Comparison of ENCODE assay signal across 7 mouse cellular contexts in the genomic region with DNA sequence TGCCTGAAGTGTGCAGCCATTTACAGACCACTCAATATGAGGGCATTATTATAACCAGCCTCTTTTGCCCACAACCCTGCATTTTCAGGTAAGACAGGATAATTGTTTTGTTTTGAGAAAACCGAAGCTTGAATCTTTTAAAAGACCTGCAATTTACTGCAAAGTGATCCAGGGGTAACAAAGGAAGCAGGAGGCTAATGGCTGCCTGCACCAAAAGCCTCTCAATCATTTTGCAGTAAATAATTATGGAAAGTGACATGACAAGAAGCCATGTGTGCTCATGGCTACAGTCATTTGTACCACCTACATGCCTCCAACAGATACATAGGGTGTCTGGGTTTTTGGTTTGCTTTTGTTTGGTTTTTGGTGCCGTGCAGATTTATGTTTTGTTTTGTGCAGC. TPM values are rescaled to one million over a fixed set of nuclear protein-coding genes. Genes with fewer than 3 reads are reported as not detected.
DNase-seq lines count a peak whose midpoint lies in the region; ATAC-seq lines count a peak whose summit lies in the region.

No protein-coding gene starts in this region.

- no peak for ATAC-seq in lung, embryonic 16.5 days (ENCODE audit: low read depth)
- ATAC-seq in forebrain, embryonic 14.5 days, result no peak
- no peak for ATAC-seq in limb, embryonic 15.5 days (ENCODE audit: insufficient number of reproducible peaks, low FRiP score, low TSS enrichment, low read depth)
- no peak for ATAC-seq in stomach, embryonic 16.5 days (ENCODE audit: insufficient read depth, low FRiP score)

- peak overlapping the region; percentile 39 for H3K4me3 ChIP-seq in lung, embryonic 16.5 days (ENCODE audit: low read length)
- H3K4me3 ChIP-seq in forebrain, embryonic 14.5 days (ENCODE audit: low read depth, low read length), result peak overlapping the region; percentile 96
- H3K4me3 ChIP-seq in limb, embryonic 15.5 days, result peak overlapping the region; percentile 93
- peak overlapping the region; percentile 38 for H3K4me3 ChIP-seq in stomach, embryonic 16.5 days (replicated peaks; ENCODE audit: low read length)

- H3K36me3 ChIP-seq in lung, embryonic 16.5 days (ENCODE audit: control insufficient read depth, insufficient read depth, low read length), result peaks cover 5% of the 10 kb centered on the region
- H3K36me3 ChIP-seq in forebrain, embryonic 14.5 days (ENCODE audit: control insufficient read depth, insufficient read depth, low read length), result peaks cover 18% of the 10 kb centered on the region; the same call in 1 of the 2 replicates
- peaks cover 25% of the 10 kb centered on the region for H3K36me3 ChIP-seq in limb, embryonic 15.5 days
- 0 out of 2 replicates have a peak, but pooled peaks cover 3% of the 10 kb centered on the region for H3K36me3 ChIP-seq in stomach, embryonic 16.5 days (ENCODE audit: control insufficient read depth, insufficient read depth, low read length)

- H3K4me1 ChIP-seq in lung, embryonic 16.5 days (replicated peaks; ENCODE audit: control insufficient read depth, insufficient read depth, low read length), result peaks cover 37% of the 10 kb centered on the region
- peaks cover 42% of the 10 kb centered on the region for H3K4me1 ChIP-seq in forebrain, embryonic 14.5 days (ENCODE audit: control insufficient read depth, insufficient read depth, low read length)
- H3K4me1 ChIP-seq in limb, embryonic 15.5 days, result peaks cover 40% of the 10 kb centered on the region
- H3K4me1 ChIP-seq in stomach, embryonic 16.5 days (ENCODE audit: control insufficient read depth, insufficient read depth, low read length), result peaks cover 33% of the 10 kb centered on the region

- no peaks in the 10 kb centered on the region for H3K27me3 ChIP-seq in lung, embryonic 16.5 days (ENCODE audit: control insufficient read depth, insufficient read depth, low read depth, low read length)
- no peaks in the 10 kb centered on the region for H3K27me3 ChIP-seq in forebrain, embryonic 14.5 days (replicated peaks; ENCODE audit: control insufficient read depth, insufficient read depth, low read length)
- no peaks in the 10 kb centered on the region for H3K27me3 ChIP-seq in limb, embryonic 15.5 days
- H3K27me3 ChIP-seq in stomach, embryonic 16.5 days (ENCODE audit: control insufficient read depth, insufficient read depth, low read length), result no peaks in the 10 kb centered on the region

- H3K4me2 ChIP-seq in lung, embryonic 16.5 days (ENCODE audit: low read depth, low read length), result peak overlapping the region; percentile 78
- H3K4me2 ChIP-seq in forebrain, embryonic 14.5 days (ENCODE audit: low read length), result peak overlapping the region; percentile 98
- peak overlapping the region; percentile 66 for H3K4me2 ChIP-seq in limb, embryonic 15.5 days
- peak overlapping the region; percentile 61 for H3K4me2 ChIP-seq in stomach, embryonic 16.5 days (ENCODE audit: low read depth, low read length)

- H3K9ac ChIP-seq in lung, embryonic 16.5 days (ENCODE audit: low read length), result peak overlapping the region; percentile 55
- H3K9ac ChIP-seq in forebrain, embryonic 14.5 days (ENCODE audit: low read length), result peak overlapping the region; percentile 50
- no peak overlapping the region for H3K9ac ChIP-seq in limb, embryonic 15.5 days
- peak overlapping the region; percentile 43 for H3K9ac ChIP-seq in stomach, embryonic 16.5 days (ENCODE audit: low read length)

- WGBS in lung, embryonic 16.5 days, result 43% methylated on average over 2 of the region's 2 CpGs
- WGBS in forebrain, embryonic 14.5 days, result 43% methylated on average over 2 of the region's 2 CpGs
- 64% methylated on average over 2 of the region's 2 CpGs for WGBS in limb, embryonic 15.5 days
- WGBS in stomach, embryonic 16.5 days, result 48% methylated on average over 2 of the region's 2 CpGs

- DNase-seq in lung, adult 18-20 months, result no peak
- peak; percentile 25 for DNase-seq in forebrain, embryonic 14.5 days (ENCODE audit: low spot score)
- DNase-seq in spleen, postnatal 36 days (ENCODE audit: low spot score in 2 of 2), result no peak
- DNase-seq in ovary, postnatal 36 days (ENCODE audit: low spot score), result no peak

- H3K9me3 ChIP-seq in lung, embryonic 16.5 days (ENCODE audit: control insufficient read depth, low read length), result no peaks in the 10 kb centered on the region
- no peaks in the 10 kb centered on the region for H3K9me3 ChIP-seq in forebrain, embryonic 14.5 days (replicated peaks; ENCODE audit: control insufficient read depth, low read length)
- H3K9me3 ChIP-seq in limb, embryonic 15.5 days, result no peaks in the 10 kb centered on the region
- no peaks in the 10 kb centered on the region for H3K9me3 ChIP-seq in stomach, embryonic 16.5 days (replicated peaks; ENCODE audit: control insufficient read depth, low read length)

- H3K27ac ChIP-seq in lung, embryonic 16.5 days (ENCODE audit: low read length), result peak overlapping the region; percentile 49; the same call in 1 of the 2 replicates
- peak overlapping the region; percentile 34; the same call in 1 of the 2 replicates for H3K27ac ChIP-seq in forebrain, embryonic 14.5 days (ENCODE audit: low read depth, low read length)
- no peak overlapping the region for H3K27ac ChIP-seq in limb, embryonic 15.5 days
- H3K27ac ChIP-seq in stomach, embryonic 16.5 days (ENCODE audit: low read length), result no peak overlapping the region

RNA-seq across cellular contexts. Expression of a gene that starts 4.7 kb away (rescaled TPM):
- 31.2 and 32.6 TPM in 2 replicates for polyA plus RNA-seq in lung, embryonic 16.5 days (2015; fragmentation: Nextera tagmentation; extraction: Ambion mirVana)
- polyA plus RNA-seq in forebrain, embryonic 14.5 days (2014; fragmentation: Nextera tagmentation; extraction: Ambion mirVana), result 8.7 and 12.1 TPM in 2 replicates
- 29.2 and 29.9 TPM in 2 replicates for polyA plus RNA-seq in limb, embryonic 15.5 days (2015; fragmentation: Nextera tagmentation; extraction: Ambion mirVana)
- 30.9 and 31.0 TPM in 2 replicates for polyA plus RNA-seq in stomach, embryonic 16.5 days (2015; fragmentation: Nextera tagmentation; extraction: Ambion mirVana)

RNA-seq across cellular contexts. Expression of a gene that starts 26.8 kb away (rescaled TPM):
- polyA plus RNA-seq in lung, embryonic 16.5 days (2015; fragmentation: Nextera tagmentation; extraction: Ambion mirVana), result 581 and 621 TPM in 2 replicates
- 593 and 826 TPM in 2 replicates for polyA plus RNA-seq in forebrain, embryonic 14.5 days (2014; fragmentation: Nextera tagmentation; extraction: Ambion mirVana)
- 402 and 435 TPM in 2 replicates for polyA plus RNA-seq in limb, embryonic 15.5 days (2015; fragmentation: Nextera tagmentation; extraction: Ambion mirVana)
- 357 and 363 TPM in 2 replicates for polyA plus RNA-seq in stomach, embryonic 16.5 days (2015; fragmentation: Nextera tagmentation; extraction: Ambion mirVana)

RNA-seq across cellular contexts. Expression of a gene that starts 49.7 kb away (rescaled TPM):
- 3.8 and 5.0 TPM in 2 replicates for polyA plus RNA-seq in lung, embryonic 16.5 days (2015; fragmentation: Nextera tagmentation; extraction: Ambion mirVana)
- polyA plus RNA-seq in forebrain, embryonic 14.5 days (2014; fragmentation: Nextera tagmentation; extraction: Ambion mirVana), result 0.17 and 0.33 TPM in 2 replicates
- polyA plus RNA-seq in limb, embryonic 15.5 days (2015; fragmentation: Nextera tagmentation; extraction: Ambion mirVana), result 3.6 and 4.2 TPM in 2 replicates
- polyA plus RNA-seq in stomach, embryonic 16.5 days (2015; fragmentation: Nextera tagmentation; extraction: Ambion mirVana), result 3.5 and 3.9 TPM in 2 replicates

RNA-seq across cellular contexts. Expression of a gene that starts 55.8 kb away (rescaled TPM):
- 5,388 and 5,620 TPM in 2 replicates for polyA plus RNA-seq in lung, embryonic 16.5 days (2015; fragmentation: Nextera tagmentation; extraction: Ambion mirVana)
- polyA plus RNA-seq in forebrain, embryonic 14.5 days (2014; fragmentation: Nextera tagmentation; extraction: Ambion mirVana), result 4,105 and 4,592 TPM in 2 replicates
- 4,193 and 4,412 TPM in 2 replicates for polyA plus RNA-seq in limb, embryonic 15.5 days (2015; fragmentation: Nextera tagmentation; extraction: Ambion mirVana)
- 4,720 and 4,955 TPM in 2 replicates for polyA plus RNA-seq in stomach, embryonic 16.5 days (2015; fragmentation: Nextera tagmentation; extraction: Ambion mirVana)

Comparison
In these comparisons a context has a peak if more than half of its experiments do, and no peak if none do; other contexts are left out.
1. H3K27ac ChIP-seq: peak in lung, embryonic 16.5 days (single experiment) and forebrain, embryonic 14.5 days (single experiment); none in limb, embryonic 15.5 days (single experiment) and stomach, embryonic 16.5 days (single experiment).
2. H3K4me3 ChIP-seq: peak in every context shown above with its lines; median percentile 96 in forebrain, embryonic 14.5 days; 93 in limb, embryonic 15.5 days; 39 in lung, embryonic 16.5 days; 38 in stomach, embryonic 16.5 days.
3. Peak in every context shown above with its lines, with median percentiles within 50 percentile points of each other: H3K4me2 ChIP-seq.